Mouse (Mus musculus) layer of hippocampus, postnatal 25 days (tissue): ENCODE results near the gene Apba1. TPM values are rescaled to one million over a fixed set of nuclear protein-coding genes. Genes with fewer than 3 reads are reported as not detected.

ENCODE experiments used
- DNase-seq, 2 experiments: peaks; one replicate each; pipeline ENCODE4 v3.0.0; 2022; ENCODE audit warnings: mixed read lengths in 2 of 2, low spot score in 1 of 2; ENCODE audit errors: extremely low spot score in 1 of 2
- total RNA-seq, 2 experiments: library from RNA; stranded (reverse); gene quantifications; 2 replicates each; pipeline ENCODE4 v1.2.3; 2021

Apba1 gene
- total RNA-seq, 2 experiments from 2014 or later, result 113 to 119 TPM

DNA sequence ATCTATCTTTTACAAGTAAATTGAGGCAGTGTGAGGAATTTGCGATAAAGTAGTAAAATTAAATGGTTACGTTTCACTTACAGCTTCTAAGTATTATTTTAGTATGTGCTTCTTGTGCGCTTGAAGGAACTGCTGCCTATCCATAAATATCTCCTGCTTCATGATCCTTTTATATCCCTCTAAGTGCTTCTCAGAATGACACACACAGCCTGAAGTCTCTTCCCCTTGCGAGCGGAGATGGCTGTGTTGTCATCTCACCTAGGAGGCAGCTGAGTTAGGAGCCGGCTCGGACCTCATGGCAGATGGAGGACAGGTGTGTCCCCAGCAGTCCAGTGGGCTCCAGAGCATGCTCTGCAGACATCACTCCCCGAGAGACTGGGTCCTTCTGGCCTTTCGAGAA, 163.9 kb downstream of the Apba1 start:
- no peak for DNase-seq

DNA sequence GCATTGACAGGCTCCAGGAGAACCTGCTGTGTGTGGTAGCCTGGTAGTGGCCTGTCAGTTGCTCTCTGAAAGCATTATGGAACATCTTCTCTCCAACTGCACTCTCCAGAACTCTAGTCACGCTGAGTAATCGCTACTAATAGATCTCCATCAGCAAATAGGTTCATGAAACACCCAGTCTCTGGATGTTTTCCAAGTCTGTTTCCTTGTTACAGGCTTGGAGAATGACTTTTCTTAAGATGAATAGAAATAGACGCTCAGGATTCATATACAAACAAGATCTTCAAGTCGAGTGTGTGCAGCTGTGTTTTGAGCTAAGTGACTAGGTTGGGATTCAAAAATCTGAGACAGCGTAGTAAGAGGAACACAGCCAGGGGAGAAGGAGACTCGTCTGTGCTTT, 165.4 kb downstream of the Apba1 start:
- no peak for DNase-seq

DNA sequence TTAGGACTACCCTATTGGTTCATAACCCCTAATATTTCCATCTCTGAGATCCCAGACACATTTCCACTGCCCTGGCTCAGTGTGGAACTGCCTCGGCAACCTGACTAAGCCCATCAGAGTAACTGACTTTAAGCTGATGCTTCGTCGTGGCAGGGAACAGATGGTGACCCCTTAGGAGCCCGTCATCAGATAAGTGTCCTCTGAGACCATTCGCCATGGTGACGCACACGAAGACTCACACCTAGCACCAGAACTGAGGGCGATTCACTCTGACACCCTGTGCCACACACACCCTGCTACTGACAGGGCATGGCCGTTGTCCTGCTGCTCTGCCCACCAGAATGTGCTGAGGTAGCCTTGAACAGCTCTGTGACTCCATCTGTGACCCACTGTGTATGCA, 166.1 kb downstream of the Apba1 start:
- no peak for DNase-seq

DNA sequence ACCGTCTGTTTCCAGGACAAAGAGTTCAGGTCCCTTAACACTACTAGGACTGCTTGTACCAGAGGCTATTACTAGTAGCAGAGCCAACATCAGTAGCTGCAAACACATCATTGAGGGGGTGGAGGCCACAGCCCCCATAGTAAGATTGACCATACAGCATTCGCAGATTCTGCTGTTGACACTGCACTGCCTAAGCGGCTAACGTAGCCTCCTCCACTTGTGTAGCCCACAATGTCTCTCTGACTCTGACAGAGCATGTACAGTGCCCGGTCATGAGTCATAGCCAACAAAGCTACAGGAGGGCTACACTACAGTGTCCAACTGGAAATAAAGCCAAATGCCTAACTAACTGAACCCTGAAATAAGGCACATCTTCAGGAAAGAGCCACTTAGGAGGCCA, 166.9 kb downstream of the Apba1 start:
- DNase-seq, result no peak

DNA sequence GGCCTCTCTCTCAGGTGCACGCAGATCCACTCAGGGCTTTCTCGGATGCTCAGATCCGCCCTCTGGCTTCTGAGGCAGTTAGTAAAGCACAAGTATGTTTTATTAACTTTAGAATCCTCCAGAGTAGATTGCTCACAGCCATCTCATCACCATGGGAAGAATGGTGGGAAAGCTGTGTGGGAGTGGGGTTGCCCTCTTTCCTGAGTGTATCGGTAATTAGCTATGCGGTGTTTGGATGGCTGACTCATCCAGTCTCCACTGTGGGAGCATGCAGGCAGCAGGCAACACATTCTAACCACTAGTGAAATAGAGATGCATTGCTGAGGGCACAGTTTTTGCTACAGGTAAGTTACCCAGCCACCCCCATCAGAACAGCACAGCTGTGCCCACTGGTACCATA, 172.1 kb downstream of the Apba1 start:
- no peak for DNase-seq

DNA sequence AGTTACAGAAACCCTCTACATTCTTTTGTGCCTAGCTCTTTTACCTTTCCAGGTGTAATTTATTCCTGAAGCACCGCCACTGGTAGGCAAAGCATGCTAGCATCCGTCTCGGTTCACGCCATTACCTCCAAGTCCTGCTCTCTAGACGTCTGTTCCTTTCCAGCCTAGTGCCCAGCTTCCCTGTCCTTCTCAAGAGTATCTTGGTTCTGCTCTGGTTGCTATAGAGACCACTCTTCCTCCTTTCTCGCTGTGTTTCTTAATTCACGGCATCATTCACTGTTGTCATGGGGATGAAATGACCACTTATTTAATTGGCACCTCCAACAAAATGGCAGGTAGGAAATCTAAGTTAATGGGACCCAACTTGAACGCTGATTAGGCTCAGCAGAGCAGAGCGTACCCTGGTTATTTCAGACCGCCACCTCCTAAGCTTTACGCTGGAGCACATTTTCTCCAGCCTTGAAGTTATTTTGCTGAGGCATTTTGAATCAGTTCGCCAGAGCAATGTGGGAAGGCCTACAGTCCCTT, 182.8 kb downstream of the Apba1 start:
- DNase-seq, result no peak

DNA sequence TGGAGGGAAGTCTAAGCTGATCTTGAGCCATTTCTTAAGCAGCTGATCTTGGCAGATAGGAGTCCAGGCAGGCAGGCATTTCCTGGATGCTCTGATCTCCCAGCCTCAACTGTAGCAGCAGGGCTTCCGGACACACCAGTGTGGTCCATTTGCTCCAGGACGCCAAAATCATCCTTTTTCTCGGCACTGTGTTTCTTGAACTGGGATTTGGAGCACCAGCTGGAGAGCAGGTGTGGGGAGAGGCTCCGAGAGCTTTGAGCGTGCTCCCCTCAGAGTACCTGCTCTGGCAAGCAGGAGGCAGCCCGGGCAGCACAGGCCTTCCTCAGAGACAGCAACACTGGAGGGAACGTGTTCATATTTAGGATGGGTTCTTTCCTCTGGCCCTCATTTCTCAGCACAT, 184.2 kb downstream of the Apba1 start:
- no peak for DNase-seq

DNA sequence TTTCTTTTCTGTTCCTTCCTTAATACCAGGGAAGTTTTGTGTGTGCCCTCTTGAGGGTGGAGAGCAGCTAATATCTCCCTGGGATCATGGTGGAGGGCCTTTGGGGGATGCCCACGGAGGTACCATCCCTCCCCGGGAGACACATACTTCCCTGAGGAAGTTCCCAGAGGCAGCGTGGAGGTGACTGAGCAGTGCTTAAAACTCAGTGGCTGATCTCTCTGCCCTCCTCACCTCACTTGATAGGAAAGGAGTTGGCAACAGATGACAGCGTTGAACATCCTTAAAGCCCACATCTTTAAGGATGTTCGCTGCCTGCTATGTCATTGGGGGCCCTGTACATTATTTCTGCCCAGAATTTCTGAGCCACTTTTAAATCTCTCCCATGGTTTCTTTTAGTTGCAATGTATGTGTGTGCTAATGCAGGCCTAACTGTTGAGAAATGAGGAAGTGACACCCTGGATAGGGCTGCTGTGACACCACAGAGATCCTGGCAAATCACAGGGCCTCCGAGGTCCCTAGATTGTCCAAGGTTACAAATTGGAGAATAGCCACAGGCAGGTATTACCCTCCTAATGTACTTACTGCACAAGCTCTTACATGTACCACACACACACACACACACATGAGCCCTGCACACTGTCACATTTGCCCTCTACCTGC, 187.5 kb downstream of the Apba1 start:
- no peak for DNase-seq

DNA sequence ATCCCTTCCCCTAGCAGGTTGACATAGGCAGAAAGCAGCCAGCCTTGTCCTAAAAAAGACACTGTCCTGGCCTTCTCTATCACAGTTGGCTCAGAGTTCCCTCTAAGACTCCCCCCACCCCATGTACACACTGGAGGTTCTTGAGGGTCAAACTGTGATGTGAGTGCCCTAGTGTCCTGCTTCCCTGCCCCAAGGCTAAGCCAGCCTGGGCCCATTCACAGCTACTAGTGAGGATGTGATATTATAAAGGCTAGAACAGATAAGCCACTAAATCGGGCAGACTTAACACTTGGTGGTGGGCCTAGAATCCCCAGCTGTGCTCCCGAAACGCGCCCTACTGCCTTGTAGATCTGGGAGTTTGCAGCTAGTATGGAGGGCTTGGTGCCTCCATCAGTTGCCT, 188.1 kb downstream of the Apba1 start:
- no peak for DNase-seq

DNA sequence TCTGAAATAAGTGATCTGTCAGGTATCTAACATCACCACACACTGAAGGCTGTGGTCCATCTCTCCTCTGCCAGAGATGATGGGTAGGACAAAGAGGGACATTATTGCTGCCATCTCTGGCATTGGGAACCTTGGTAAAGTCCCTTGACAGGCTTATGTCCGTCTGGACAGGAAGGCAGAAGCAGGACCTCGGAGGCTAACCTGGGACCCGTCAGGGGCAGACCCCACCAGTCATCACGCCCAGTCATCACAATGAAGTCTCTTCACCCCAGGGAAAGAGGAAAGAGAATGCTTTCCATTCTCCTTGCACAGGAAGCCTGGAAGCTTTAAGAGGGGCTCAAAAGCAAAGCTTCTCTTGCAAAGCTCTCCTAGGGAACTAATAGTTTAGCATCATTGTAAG, 189.2 kb downstream of the Apba1 start:
- no peak for DNase-seq

DNA sequence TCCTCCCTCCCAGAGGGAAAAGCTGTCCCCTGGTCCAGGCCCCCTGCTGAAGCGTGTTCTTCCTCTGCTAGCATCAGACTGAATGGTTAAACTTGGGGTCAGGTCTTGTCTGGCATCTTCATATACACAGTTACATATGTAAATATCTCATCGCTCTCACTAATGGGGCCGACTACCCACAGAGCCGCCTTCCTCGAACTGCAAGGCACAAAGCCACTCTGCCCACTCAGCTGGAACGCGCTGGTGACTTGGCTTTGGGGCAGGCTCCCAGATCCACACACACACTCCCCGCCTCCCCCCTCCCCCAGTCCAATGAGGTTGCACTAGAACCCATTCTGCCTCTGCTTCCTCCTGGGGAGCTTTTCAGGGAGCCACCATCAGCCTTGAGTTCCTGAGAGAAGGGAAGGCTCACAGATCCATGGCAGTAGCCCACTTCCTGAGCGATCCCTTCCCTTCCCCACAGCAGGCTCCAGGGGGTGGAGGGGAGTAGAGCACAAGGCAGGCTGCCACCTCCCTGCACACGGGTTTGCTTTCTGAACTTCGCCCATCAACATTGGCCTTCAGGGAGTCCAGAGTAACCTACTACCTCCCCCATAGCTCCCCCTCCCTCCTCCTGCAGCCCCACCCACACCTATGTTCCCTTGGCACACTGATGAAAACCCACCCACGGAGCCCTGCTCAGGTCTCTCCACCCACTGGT, 189.8 kb downstream of the Apba1 start:
- DNase-seq, result no peak

DNA sequence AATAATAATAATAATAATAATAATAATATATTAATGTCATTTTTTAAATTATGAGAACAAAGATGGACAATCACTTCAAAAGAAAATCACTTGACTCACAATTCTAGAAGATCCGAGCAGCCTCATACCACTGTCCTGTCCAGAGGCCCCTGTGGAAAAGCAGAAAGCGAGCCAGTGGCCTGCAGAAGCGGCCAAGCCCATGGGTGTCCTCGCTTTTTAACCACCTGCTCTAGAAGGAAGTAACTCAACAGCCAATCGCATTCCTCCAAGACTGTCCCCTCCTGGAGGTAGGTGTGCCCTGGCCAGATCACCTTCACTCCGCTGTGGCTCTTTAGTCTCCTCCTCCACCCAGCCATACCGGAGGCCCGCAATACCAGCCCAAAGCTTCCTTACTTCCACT, 196.8 kb downstream of the Apba1 start:
- no peak for DNase-seq

DNA sequence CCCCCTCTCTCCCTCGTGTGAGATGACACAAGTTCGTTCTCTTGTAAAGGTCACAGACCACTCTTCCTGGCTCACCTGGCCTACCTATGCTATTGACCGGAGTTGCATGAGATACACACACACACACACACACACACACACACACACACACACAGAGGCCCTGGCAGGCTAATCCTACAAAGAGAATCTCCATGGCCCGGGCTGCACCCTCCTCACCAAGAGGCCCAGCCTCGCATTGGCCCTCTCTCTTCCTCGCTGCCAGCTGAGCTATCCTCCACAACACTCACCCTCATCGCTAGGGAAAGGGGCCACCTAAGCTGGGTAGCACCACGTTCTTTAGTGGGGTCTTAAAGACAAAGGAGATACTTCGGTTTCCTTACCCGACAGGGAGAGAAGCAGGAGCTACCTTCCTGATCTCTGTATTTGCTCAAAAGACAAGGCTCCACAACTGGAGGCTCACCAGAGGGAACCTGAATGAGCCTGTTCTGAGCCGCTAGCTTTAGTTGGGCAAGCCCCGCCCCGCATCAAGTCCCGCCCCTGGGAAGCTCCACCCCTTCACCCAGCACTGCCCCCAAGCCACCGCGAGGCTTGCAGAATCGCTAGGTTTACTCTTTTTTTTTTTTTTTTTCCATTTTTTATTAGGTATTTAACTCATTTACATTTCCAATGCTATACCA, 197.8 kb downstream of the Apba1 start:
- DNase-seq, result no peak

DNA sequence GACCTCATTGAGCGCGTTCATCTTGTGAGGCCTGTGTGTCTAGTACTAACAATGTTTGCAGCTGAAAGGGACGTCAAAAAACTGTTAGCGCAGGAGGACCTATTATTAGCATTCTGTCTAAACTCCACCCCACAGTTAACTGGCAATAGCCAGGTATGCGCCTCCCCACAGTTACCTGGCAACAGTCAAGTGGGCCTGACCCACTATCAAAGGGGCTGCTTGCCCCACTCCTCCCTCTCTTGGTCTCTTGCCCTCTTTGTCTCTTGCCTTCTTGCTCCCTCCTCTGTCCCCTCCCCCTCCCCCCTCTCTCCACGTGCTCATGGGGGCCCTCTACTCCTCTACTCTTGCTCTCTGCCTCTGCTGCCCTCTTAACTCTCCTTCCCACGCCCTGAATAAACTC, 198.9 kb downstream of the Apba1 start:
- no peak for DNase-seq

DNA sequence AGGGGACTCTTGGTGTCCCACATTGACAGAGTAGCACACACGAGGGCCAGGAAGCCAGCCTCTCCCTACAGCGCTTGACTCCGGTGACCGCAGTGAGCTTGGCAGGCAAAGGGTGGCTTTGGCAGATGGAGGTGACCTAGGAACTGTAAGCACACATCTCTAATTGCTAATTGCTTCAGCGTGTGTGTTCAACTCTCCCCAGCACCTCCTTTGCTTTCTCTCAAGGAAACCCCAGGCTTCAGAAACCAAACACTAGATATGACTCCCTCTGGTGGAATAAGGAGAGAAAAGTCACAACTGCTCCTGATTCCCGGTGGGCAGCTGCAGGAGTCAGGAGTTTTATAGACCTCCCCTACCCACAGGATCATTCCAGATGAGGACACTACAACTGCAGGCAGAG, 200.2 kb downstream of the Apba1 start:
- DNase-seq, result no peak

DNA sequence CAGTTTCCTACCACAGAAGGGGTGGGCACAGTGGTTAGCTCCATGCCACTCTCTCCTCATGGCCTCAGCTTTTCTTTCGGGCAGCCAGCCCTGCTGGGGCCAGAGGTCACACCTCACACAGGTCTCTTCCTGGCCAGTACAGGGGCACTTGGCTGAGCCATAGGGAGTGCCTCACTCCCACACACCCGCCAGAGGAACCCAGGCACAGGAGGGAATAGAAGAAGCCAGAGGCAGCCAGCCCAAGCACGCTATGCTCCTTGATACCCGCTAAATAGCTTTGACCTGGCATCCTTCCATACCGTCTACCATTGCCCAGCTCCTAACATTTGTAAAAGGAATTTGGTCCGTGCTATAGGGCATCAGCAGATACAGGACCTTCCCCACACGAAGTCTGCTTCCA, 201.2 kb downstream of the Apba1 start:
- DNase-seq, result no peak

DNA sequence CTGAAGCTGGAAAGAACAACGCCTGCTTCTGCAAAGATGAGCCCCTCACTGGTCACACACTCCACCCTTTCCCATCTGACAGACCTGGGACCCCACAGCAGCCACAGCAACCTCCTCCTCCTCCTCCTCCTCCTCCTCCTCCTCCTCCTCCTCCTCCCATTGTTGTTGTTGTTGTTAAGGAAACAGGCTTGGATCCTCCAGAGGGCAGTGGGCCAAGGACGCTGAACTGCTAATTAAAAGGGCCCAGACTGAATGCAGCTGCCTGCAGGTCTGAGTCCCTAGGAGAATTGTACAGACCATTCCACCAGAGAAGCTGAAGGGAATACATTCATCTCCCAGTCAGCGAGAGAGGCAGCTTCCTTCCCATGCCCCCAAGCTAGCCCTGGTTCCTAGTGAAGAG, 201.6 kb downstream of the Apba1 start:
- no peak for DNase-seq

DNA sequence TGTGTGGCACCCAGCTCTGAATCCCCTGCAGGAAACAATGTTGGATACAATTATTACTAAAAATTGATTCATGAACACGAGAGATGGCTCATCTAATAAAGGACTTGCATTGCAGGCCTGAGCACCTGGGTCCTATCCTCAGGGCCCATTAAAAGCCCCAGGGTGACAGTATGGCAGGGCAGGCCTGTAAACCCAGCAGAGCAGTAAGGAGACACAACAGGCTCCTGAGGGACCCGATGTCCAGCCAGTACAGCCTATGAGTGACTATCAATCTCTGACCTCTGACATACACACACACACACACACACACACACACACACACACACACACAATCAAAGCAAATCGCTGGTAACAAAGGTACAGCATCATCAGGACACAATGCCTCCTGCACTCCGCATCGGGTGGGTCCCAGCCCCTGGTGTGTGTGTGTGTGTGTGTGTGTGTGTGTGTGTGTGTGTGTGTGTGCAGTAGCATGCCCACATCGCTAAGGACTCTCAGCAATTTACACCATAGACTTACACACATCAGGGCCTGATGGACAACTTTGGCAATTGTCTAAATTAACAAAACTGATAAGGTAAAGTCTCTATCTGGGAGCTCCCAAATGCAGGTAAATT, 202.3 kb downstream of the Apba1 start:
- no peak for DNase-seq

DNA sequence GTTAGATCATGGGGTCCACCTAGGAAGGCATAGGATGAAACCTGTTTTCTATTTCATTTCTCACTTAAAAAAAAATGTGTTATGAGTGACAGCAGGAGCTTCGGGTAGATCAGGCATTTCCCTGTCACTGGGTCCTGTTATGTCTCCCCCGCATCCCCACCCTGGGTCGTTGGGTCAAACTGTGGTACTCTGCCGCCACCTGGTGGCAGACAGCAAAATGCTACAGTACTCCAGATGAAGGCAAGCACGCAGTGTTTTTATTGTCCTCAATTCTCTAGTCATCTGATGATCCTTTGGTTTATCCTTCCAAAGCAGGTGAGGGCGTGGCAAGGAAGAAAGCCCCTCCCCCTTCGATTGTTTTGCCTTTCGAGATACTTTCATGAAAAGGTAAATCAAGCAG, 202.8 kb downstream of the Apba1 start:
- peak; percentile 77 to 86 for DNase-seq

DNA sequence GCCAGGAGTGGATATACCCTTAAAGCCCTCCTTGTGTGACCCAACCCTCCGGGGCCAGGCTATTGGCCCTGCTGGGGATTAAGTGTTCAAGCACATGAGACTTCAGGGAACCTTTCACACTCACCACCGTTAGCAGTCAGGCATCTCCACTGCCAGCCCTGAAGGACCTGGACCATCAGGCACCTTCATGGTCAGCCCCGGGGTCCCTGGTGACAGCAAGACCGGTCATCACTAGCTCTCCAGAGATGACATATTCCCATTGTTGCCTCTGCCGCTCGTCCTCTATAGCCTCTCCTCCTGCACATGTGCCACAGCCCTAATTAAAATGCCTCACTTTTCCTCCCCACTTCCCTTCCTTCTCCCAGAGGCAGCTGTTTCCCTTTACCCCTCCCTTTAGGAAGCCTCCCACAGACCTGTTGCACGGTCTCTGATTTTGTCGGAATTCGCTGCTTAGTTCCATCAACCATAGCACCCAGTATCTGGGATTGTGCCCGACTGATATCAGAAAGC, 205.8 kb downstream of the Apba1 start:
- DNase-seq, result no peak

DNA sequence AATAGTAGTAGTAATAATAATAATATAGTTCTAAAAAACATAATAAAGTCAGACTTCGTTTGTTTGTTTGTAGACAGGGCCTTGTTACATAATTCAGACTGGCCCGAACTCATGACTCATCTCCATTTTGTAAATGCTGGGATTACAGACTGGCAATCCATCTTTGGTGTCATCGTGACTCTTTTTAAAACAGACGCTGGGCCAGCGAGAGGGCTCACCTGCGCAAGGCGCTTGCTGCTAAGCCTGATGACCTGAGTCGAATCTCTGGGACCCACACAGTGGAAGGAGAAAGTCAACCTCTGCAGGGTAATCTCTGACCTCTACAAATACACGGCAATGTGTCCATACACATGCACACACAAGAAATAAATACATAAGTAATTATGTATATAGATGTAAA, 207.7 kb downstream of the Apba1 start:
- no peak for DNase-seq
